Mouse (Mus musculus) spleen, adult 2 months (tissue): ENCODE results near the gene Sar1b.
"Not testable (repeated sequence)": the region's sequence is repeated elsewhere in the genome, so short reads cannot be mapped to it uniquely, and the experiment has no call there.

ENCODE experiments used
- CTCF ChIP-seq: fragments of 200-500 bp; IDR thresholded peaks from 2 replicates; pipeline ENCODE4 v1.5.1; 2011; ENCODE audit warnings: mild to moderate bottlenecking, inconsistent platforms; ENCODE audit not compliant: insufficient read depth, insufficient read length, insufficient replicate concordance; ENCODE audit errors: extremely low read depth
- POLR2A ChIP-seq: fragments of 200-500 bp; IDR thresholded peaks from 2 replicates; pipeline ENCODE4 v1.6.1; 2011; ENCODE audit warnings: low read depth, low read length, inconsistent platforms

DNA sequence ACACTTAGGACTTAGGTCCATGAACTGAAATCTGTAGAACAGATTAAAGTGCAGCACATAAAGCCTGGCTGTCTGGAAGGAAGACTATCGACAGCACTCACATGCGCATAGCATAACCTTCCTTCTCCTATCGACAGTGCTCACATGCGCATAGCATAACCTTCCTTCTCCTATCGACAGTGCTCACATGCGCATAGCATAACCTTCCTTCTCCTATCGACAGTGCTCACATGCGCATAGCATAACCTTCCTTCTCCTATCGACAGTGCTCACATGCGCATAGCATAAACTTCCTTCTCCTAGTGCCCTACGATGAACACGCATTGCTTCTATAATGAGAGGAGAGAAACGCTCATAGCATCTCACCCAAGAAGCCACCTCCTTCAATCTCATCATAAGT lies 29.3 kb upstream of the Sar1b start:
- not testable (repeated sequence) for TF ChIP-seq CTCF, POLR2A
